Mouse (Mus musculus): ENCODE results near the gene Otogl.

- no peak for TF ChIP-seq CTCF (conservative IDR thresholded peaks at IDR 0.05; ENCODE audit: insufficient read depth, insufficient read length, low read depth, low read length)
- TF ChIP-seq POLR2A (IDR thresholded peaks at IDR 0.05; ENCODE audit: low read depth, low read length): no peak
Observed at GRCm38 (mm10) chr10:107905274-107906034, 6.5 kb downstream of the Otogl start.

Data from kidney, adult 2 months (tissue).